Mouse (Mus musculus) heart, embryonic 12.5 days (tissue): Measurements from ENCODE around the gene Aadacl2. TPM values are rescaled to one million over a fixed set of nuclear protein-coding genes. Genes with fewer than 3 reads are reported as not detected.

Experiments
- ATAC-seq: fragments of 200-750 bp; cut with Nextera tagmentation; 2 replicates; pipeline ENCODE4 v1.8.0; 2017; ENCODE audit warnings: moderate TSS enrichment, moderate library complexity; ENCODE audit not compliant: insufficient number of reproducible peaks, low FRiP score
- H3K27ac ChIP-seq: fragments of 300-500 bp; sonication (generic); 2 replicates; pipeline ENCODE4 v1.5.1; 2016; ENCODE audit warnings: mild to moderate bottlenecking, moderate library complexity; ENCODE audit not compliant: poor library complexity, severe bottlenecking
- H3K27me3 ChIP-seq: fragments of 300-500 bp; sonication (generic); replicated peaks from 2 replicates; pipeline ENCODE4 v1.6.1; 2016; ENCODE audit warnings: mild to moderate bottlenecking, moderate library complexity
- H3K36me3 ChIP-seq: fragments of 300-500 bp; sonication (generic); 2 replicates; pipeline ENCODE4 v1.6.1; 2016; ENCODE audit warnings: mild to moderate bottlenecking, moderate library complexity
- H3K4me1 ChIP-seq: fragments of 300-500 bp; sonication (generic); replicated peaks from 2 replicates; pipeline ENCODE4 v1.6.1; 2016; ENCODE audit warnings: mild to moderate bottlenecking
- H3K4me2 ChIP-seq: fragments of 300-500 bp; sonication (generic); 2 replicates; pipeline ENCODE4 v1.6.1; 2016; ENCODE audit warnings: mild to moderate bottlenecking, moderate library complexity
- H3K4me3 ChIP-seq: fragments of 300-500 bp; sonication (generic); 2 replicates; pipeline ENCODE4 v1.5.1; 2016; ENCODE audit warnings: mild to moderate bottlenecking
- H3K9ac ChIP-seq: fragments of 300-500 bp; sonication (generic); 2 replicates; pipeline ENCODE4 v1.6.1; 2016; ENCODE audit warnings: mild to moderate bottlenecking, moderate library complexity
- H3K9me3 ChIP-seq: fragments of 300-500 bp; sonication (generic); replicated peaks from 2 replicates; pipeline ENCODE4 v1.6.1; 2016; ENCODE audit warnings: mild to moderate bottlenecking, moderate library complexity
- WGBS: fragments of 180-500 bp; shearing (Covaris S2); methylation state at CpG from one replicate; pipeline ENCODE4 v1.1.7; 2016; 5-methylcytosine and 5-hydroxymethylcytosine counted together
- polyA plus RNA-seq: library from polyadenylated mRNA; unstranded; fragments of >200 nt; fragmentation: Nextera tagmentation; extraction: Ambion mirVana; gene quantifications from 2 replicates; pipeline ENCODE4 v1.2.1, GENCODE M21; 2016

Aadacl2 gene
- polyA plus RNA-seq, 1 experiment from 2014 or later, result not detected

GRCm38 (mm10) chr3:60057809-60058082 lies 51.2 kb downstream of the Aadacl2 start:
- no peaks in the 10 kb centered on the region for H3K9me3 ChIP-seq
- H3K4me2 ChIP-seq, result no peak overlapping the region
- WGBS, result 55% methylated on average over 1 of the region's 1 CpGs
- H3K27me3 ChIP-seq, result no peaks in the 10 kb centered on the region
- no peak for ATAC-seq
- no peaks in the 10 kb centered on the region for H3K4me1 ChIP-seq
- no peaks in the 10 kb centered on the region for H3K36me3 ChIP-seq
- no peak overlapping the region for H3K9ac ChIP-seq
- H3K27ac ChIP-seq, result no peak overlapping the region
- H3K4me3 ChIP-seq, result no peak overlapping the region

Other genes with a start within 250 kb of the Aadacl2 start
- gene Gm8298, start 145.7 kb upstream of the Aadacl2 start, polyA plus RNA-seq, result not detected in 2 replicates
- not detected in 2 replicates for gene C130079G13Rik, start 81.5 kb upstream of the Aadacl2 start, polyA plus RNA-seq
- 0.23 and 0.88 TPM in 2 replicates for gene Aadac, start 19.0 kb downstream of the Aadacl2 start, polyA plus RNA-seq
- not detected in 2 replicates for gene Sucnr1, start 75.1 kb downstream of the Aadacl2 start, polyA plus RNA-seq